Mouse (Mus musculus): ENCODE data around the gene Polr2g.
"Not testable (repeated sequence)": the region's sequence is repeated elsewhere in the genome, so short reads cannot be mapped to it uniquely, and the experiment has no call there.

DNA sequence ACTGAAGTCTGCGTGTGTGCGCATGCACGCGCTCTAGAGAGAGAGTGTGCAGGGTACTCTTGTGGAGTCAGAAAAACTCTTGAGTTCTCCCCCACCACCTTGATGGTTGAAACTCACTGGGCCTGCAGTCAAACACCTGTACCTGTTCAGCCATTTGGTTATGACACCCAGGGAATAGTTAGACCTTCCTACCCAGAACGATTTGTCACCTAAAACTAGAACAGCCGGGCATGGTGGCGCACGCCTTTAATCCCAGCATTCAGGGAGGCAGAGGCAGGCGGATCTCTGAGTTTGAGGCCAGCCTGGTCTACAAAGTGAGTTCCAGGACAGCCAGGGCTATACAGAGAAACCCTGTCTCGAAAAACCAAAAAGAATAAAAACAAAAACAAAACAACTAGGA, 38.0 kb upstream of the Polr2g start:
- TF ChIP-seq CTCF, EP300 (IDR thresholded peaks at IDR 0.05; ENCODE audit: low read depth): not testable (repeated sequence)

All from liver, embryonic 14.5 days (tissue).